Mouse (Mus musculus): Measurements from ENCODE around the gene Htr2c. TPM values are rescaled to one million over a fixed set of nuclear protein-coding genes. Genes with fewer than 3 reads are reported as not detected.

Gene Htr2c
- total RNA-seq (2017) = not detected in 2 replicates

DNA sequence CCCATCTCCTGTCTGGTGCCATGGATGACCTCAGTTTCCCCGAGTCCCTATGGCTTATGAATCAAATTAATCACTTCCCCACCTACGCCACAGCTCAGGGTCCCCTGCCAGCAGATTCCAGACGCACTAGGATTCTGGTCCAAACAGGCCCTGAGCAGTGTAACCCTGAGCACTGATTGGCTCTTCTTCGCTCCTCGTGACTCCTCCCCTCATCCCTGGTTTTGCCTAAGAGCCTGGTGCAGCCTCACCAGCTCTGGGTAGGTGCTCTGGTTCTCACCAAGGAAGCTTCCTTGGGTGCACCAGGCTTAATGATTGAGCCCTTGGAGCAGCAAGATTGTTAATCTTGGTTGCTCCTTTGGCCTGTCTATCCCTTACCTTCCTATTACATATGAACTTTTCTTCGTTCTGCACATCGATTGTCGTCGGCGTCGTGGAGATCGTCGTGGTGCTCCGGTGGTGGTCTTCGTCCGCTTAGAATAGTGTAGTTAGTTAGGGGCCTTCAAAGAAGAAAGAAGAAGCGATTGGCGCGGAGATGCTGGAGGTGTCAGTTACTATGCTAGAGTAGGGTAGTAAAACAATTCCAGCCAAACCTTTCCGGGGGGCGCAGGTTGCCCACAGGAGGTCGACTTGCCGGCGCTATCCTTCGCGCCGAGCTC, at the start of gene Htr2c:
Gene Htr2c, plus strand, starts transcription at position 256 of the 656 bp plus-strand sequence.
- no peak for ATAC-seq (replicated peaks; ENCODE audit: low read depth, poor library complexity, severe bottlenecking)

GRCm38 (mm10) chrX:146928251-146928650, 34.1 kb upstream of the Htr2c start:
- no peak for ATAC-seq (replicated peaks; ENCODE audit: low read depth, poor library complexity, severe bottlenecking)

DNA sequence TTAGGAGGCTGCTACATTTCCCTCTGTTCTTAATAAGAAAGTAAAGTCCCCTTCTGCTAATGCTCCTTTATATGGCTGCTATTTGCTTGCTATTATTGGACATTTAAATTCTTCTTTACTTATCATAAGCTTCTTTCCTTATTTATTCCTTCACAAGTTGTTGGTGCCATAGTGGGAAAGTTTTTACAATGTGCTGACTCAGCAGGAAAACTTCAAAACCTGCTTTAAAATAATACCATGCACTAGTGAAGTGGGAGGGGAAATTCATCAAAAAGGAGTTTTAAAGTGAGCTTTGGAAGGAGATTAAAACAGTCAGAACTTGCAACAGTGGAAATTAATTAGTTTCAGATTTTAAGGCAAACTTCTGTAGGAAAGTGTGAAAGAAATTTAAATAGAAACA, 26.0 kb upstream of the Htr2c start:
- no peak for ATAC-seq (replicated peaks; ENCODE audit: low read depth, poor library complexity, severe bottlenecking)

GRCm38 (mm10) chrX:146946216-146946886, 16.0 kb upstream of the Htr2c start:
- ATAC-seq (replicated peaks; ENCODE audit: low read depth, poor library complexity, severe bottlenecking) = peak; percentile 62

GRCm38 (mm10) chrX:146946996-146947395, 15.3 kb upstream of the Htr2c start:
- ATAC-seq (replicated peaks; ENCODE audit: low read depth, poor library complexity, severe bottlenecking) = peak; percentile 71

DNA sequence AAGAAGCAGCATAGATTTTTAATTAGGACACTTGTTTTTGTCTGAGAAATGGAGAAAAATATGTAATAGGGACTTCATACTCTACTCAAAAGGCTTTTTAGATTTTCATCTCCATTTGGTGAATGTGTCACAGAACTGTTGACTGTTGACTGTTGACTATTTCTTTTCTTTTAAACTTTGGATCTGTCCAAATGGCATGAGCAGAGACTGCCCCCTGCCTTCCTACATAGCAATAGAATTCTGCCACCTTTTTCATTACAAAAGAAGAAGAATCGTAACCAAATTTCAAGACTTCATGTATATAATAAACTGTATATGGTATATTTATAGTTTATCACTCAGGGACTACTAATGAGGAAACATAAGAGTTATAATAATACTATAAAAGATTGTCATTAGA, 3.7 kb upstream of the Htr2c start:
- no peak for ATAC-seq (replicated peaks; ENCODE audit: low read depth, poor library complexity, severe bottlenecking)

- ATAC-seq (replicated peaks; ENCODE audit: low read depth, poor library complexity, severe bottlenecking) = no peak
Observed at GRCm38 (mm10) chrX:146959960-146960359, 2.4 kb upstream of the Htr2c start.

- ATAC-seq (replicated peaks; ENCODE audit: low read depth, poor library complexity, severe bottlenecking) = peak; percentile 63
Observed at GRCm38 (mm10) chrX:146962914-146963547, 718 bp downstream of the Htr2c start.

DNA sequence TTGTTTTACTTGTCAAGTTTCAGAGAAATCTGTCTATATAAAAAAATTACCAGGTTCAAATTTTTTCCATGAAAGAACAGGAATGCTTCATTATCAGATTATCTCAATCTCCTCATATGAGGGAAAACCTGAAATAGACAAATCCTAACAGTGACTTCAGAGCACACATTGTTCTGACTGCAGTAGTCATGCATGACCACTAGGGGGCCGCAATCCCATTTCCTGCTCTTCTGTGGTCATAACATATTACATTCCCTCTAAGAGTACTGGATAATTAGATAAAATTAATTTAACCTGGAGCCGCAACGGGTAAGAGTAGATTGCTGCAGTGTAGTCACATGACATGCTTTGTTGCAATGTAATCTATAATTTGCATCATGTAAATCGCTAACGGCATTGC, 17.6 kb downstream of the Htr2c start:
- ATAC-seq (replicated peaks; ENCODE audit: low read depth, poor library complexity, severe bottlenecking) = peak; percentile 56; the same call in 1 of the 2 replicates

GRCm38 (mm10) chrX:147055730-147056129, 93.4 kb downstream of the Htr2c start:
- ATAC-seq (replicated peaks; ENCODE audit: low read depth, poor library complexity, severe bottlenecking) = 0 out of 2 replicates have a peak, but pooled peaks have one; percentile 45

DNA sequence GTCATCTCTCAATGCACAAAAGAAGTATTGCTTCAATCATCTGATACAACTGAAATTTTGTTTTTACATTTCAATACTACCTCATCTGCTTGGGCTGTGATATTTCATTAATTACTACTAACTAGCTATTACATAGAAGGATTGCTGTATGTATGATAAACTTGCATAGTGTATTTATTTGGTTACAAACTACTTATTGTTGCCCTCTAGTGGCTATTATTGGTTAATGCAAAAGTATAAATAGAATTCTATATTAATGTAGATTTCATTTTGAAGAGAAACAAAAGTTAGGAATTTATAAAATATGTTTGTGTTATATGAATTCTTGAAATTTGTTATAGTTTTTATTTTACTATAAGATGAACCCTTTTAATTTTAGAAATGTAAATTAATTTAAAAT, 109.3 kb downstream of the Htr2c start:
- ATAC-seq (replicated peaks; ENCODE audit: low read depth, poor library complexity, severe bottlenecking) = no peak; the same call in 1 of the 2 replicates

DNA sequence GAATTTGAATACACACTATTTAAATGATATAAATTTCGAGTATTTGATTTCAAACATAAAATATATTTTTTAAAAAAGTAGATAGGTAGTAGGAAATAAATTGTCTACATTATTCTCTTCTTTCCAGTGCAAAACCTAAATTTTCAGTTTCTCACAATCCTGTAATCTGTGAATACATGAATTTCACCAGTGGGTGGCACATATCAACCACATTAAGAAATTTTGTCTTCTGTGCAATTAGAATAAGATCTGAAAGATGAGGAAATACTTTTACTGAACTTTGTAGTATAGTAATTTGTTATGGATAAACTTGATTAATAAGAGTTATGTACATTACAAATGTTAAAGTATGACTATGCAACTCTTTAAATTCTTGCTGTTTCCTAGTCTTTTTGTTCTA, 156.8 kb downstream of the Htr2c start:
- ATAC-seq (replicated peaks; ENCODE audit: low read depth, poor library complexity, severe bottlenecking) = 0 out of 2 replicates have a peak, but pooled peaks have one; percentile 45

GRCm38 (mm10) chrX:147215251-147215650, 252.9 kb downstream of the Htr2c start:
- no peak for ATAC-seq (replicated peaks; ENCODE audit: low read depth, poor library complexity, severe bottlenecking)

DNA sequence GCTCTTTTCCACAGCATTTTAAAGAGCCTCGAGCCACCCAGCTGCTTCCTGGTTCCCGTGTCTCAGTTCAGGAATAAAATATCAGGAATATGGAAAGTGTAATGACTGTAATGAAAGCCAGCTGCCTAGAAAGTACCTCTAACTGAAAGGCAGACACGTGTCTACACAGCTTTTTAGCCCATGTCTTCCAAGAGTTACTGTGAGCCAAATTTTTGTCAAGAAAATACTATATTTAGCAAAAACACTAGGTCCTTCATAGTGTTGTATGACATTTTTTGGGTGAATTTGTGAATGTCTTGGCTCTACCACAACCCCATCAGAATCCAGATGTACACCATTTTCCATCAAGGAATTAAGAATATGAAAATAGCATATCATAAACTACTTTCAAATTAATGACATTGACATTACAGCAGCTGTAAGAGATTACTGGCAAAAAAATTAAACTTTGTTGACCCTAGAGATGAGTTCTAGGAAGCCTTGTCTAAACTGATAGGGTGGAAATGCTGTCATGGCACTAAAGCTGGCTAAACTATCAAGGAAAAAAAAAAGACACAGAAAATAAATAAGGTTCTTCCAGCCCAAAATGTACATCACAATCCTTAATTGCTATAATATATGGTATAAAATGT, 255.2 kb downstream of the Htr2c start:
- no peak for ATAC-seq (replicated peaks; ENCODE audit: low read depth, poor library complexity, severe bottlenecking)

DNA sequence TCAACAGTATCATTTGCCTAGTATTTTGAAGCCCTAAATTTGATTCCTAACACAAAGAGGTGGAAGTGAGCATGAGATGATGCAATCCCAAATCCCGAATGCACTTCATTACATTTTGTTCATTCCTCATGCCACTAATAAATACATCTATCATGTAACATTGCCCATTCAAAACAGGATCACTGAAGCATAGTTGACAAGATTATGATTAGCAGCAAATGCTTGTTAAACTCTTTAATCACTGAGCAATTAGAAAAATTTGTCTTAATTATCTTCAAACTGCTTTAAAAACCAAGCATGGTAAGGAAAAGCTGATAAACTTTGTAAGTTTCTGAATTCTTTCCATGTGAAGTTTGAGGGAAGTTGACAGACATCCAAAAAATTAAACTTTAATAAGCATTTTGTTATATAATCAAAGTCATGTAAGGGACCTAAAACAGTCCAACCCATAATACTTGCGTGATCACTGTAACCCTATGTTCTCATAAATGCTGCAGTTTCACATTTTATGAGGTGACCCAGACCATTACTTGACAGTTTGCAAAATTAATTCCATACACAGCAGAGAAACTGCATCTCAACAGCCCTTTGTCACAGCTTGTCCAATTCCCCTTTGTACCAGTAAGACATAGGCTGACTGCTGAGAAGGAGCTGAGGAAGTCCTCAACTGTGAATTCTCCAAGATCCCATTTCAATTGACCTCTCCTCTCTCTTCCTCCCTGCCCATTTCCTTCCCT, 276.7 kb downstream of the Htr2c start:
- no peak for ATAC-seq (replicated peaks; ENCODE audit: low read depth, poor library complexity, severe bottlenecking)
